Mouse (Mus musculus): ENCODE data around the gene Trpm8. TPM values are rescaled to one million over a fixed set of nuclear protein-coding genes. Genes with fewer than 3 reads are reported as not detected.

The Trpm8 gene
- polyA plus RNA-seq, 1 experiment = 0.02 TPM

- DNase-seq (ENCODE audit: extremely low spot score in 1 of 2, low spot score in 1 of 2) = no peak
Measured at GRCm38 (mm10) chr1:88339481-88339880, 62.0 kb downstream of the Trpm8 start.

DNA sequence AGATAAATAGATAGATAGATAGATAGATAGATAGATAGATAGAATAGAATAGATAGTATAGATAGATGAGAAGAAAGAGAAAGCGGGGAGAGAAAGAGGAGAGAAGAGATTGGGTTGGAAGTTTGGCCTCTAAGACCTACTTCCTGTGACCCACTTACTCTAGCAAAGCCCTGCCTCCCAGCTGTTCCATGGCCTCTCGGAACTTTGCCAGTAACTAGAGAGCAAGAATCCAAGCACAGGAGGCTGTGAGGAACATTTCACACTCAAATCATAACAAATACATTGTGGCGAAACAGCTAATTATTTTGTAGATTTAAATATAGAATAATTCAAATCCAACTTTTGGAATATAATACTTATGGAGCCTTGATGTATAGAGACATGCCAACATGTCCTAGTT is 65.2 kb downstream of the Trpm8 start:
- no peak for DNase-seq (ENCODE audit: extremely low spot score in 1 of 2, low spot score in 1 of 2)

- peak in 1 of 2 experiments; percentile 35 for DNase-seq (ENCODE audit: extremely low spot score in 1 of 2, low spot score in 1 of 2)
Measured at GRCm38 (mm10) chr1:88345580-88345979, 68.1 kb downstream of the Trpm8 start.

DNA sequence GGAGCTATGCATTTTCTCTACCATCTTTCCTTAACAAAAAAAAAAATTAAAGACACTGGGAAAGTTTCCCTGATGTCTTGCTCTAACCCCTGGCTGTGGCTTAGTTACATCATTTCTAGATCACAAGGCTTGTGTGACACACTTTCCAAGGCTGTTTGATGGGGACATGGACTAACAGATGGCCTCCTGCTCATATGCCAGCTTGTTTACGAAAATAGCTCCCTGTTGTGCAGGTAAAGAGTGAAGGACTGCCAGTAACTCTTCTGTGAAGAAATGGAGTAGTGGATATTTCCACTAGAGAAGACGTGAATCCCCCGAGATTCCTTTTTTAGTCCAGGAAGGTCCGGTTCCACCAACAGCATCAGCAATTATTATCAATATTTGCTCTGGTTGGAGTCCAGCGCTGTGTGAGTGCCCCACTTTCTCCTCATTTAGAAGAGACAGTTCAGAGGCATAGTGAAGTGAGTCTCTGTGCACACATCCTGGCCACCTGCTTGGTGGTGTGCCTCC is 71.1 kb downstream of the Trpm8 start:
- DNase-seq (ENCODE audit: extremely low spot score in 1 of 2, low spot score in 1 of 2) = no peak

DNA sequence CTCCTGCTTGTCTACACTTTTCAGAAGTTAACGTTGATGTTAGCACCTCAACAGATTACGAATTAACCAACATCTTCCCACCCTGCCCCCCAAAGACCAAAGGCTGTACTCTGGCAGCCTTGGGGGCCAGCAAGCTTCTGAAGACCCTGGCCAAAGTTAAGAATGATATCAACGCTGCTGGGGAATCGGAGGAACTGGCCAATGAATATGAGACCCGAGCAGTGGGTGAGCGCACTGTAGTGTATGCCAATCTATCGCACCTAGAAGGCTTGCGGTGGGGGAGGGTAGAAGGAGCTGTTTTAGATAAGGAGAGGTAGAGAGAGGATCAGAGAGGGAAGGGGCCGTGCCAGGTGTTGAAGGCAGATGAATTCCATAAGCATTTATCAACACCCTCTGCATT is 73.3 kb downstream of the Trpm8 start:
- DNase-seq (ENCODE audit: extremely low spot score in 1 of 2, low spot score in 1 of 2) = no peak

DNA sequence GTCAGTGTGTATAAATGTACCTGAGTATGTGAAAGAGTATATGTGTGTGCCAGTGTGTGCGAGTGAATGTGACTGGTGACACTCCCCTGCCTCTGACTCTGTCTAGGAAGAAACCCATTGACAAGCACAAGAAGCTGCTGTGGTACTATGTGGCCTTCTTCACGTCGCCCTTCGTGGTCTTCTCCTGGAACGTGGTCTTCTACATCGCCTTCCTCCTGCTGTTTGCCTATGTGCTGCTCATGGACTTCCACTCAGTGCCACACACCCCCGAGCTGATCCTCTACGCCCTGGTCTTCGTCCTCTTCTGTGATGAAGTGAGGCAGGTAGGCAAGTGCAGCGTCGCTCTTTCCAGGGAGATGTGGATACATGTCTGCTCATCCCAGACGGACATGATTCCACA is 77.6 kb downstream of the Trpm8 start:
- no peak for DNase-seq (ENCODE audit: extremely low spot score in 1 of 2, low spot score in 1 of 2)

GRCm38 (mm10) chr1:88355681-88356080 is 78.2 kb downstream of the Trpm8 start:
- no peak for DNase-seq (ENCODE audit: extremely low spot score in 1 of 2, low spot score in 1 of 2)

DNA sequence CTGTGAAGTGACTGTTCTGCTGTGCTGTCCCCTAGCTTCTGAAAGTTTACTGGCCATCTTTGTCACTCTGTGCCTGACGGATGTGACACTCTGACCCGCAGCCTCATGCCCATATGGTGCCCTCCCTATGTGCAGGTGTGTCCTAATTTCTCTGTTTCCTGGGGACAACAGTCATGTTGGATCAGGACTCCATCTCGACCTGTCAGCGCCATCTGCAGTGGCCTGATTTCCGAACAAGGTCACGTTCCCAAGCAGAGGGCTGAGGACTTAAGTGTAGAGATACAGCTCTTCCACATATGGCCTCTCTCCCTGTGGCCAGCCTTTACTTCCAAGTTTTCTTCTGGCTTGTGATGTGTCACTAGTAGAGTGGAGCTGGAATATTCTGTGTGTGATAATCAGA is 79.2 kb downstream of the Trpm8 start:
- DNase-seq (ENCODE audit: extremely low spot score in 1 of 2, low spot score in 1 of 2) = no peak

GRCm38 (mm10) chr1:88357458-88358090 is 80.1 kb downstream of the Trpm8 start:
- peak; percentile 14 to 91 for DNase-seq (ENCODE audit: extremely low spot score in 1 of 2, low spot score in 1 of 2)

DNA sequence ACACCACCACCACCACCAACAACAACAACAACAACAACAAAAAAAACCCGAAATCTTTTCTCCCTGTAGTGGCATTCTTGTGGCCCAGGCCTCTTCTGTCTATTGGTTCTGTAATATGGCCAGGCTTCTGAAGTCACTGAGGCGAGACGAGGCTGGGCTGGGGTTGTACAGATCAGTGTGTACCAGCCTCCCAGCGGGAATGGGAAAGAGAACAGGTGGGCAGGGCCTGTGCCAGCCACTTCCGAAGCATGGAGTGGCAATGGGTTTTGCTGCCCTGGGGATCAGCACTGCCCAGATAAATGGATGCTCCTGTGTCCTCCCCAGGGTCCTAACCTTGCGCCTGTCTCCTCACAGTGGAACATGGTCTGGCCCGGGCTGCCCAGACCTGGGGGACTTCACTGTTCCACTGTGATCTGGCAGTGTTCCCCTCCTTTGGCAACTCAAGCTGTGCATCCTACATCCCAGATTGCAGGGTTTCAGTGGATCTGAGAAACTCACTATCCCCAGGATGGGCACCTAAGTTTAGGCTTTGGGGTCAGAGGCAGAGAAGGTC is 80.7 kb downstream of the Trpm8 start:
- no peak for DNase-seq (ENCODE audit: extremely low spot score in 1 of 2, low spot score in 1 of 2)

DNA sequence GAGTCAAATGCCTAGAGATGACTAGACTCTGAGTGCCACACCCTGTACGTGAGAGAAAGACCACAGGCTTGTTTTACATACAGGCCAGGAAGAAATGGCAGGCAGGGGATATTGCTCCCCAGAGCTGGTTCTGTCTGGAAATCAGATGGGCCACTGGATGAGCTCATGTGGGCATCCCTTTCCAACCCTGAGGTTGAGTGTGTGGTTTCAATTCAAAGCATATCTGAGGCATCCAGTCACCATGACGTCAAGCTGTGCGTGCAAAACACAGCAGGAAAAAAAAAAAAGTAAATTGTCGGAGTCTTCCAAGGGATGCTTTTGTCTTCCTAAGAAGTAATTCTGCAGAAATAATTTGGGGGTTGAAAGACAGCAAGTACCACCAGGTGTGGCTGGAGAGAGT is 83.6 kb downstream of the Trpm8 start:
- no peak for DNase-seq (ENCODE audit: extremely low spot score in 1 of 2, low spot score in 1 of 2)

DNA sequence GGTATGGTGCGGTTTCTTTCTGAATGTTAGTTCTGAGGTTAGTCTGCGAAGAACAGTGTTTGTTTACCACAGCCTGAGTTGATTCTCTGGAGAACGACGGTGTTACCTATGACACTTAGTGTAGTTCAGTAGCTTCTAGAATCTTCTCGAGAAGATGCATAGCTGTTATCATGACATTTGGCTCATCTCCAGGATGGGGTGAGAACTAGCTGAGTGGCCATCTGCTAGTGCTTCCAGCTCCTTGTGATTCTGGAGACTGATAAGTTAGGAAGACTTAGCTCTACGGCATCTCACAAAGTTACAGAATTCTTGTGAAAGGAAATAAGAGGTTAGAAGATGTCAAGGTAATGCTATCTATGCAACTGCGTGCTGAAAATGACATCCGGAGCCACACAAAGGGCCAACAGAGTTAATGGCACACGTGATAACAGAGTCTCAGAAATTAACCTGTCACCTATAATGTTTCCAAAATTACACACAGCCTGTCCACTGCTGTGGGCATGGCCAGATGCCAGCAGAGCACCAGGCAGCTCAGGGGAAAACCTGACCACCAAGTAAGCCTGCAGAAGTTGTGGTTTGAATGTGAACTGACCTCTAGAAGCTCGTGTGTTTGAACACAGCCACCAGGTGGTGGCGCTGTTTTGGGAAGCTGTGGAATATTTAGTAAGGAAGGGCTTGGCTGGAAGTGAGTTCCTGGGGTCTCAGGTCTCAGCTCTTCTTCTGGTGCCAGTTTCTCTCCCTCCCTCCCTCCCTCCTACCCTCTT is 89.6 kb downstream of the Trpm8 start:
- DNase-seq (ENCODE audit: extremely low spot score in 1 of 2, low spot score in 1 of 2) = no peak

- DNase-seq (ENCODE audit: extremely low spot score in 1 of 2, low spot score in 1 of 2) = no peak
Measured at GRCm38 (mm10) chr1:88378446-88378845, 101.0 kb downstream of the Trpm8 start.

GRCm38 (mm10) chr1:88391632-88392031 is 114.2 kb downstream of the Trpm8 start:
- DNase-seq (ENCODE audit: extremely low spot score in 1 of 2, low spot score in 1 of 2) = no peak

DNA sequence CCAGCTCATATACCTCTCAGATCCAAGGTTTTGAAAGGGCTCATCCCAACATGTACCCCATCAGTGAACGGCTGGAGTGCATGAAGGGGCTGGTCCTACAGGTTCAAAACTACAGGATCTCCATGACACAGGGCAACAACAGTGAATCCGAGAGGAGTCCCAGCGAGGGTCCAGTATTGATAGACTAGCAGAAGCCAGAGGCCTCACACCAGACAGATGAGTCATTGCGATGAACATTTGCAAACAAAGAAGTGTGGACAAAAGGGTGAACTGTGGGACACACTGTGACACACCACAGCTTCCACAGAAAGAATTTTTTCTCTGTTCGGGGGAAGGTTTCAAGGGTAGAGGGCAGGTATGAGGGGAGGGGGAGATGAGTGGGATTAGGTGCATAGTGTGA is 115.9 kb downstream of the Trpm8 start:
- no peak for DNase-seq (ENCODE audit: extremely low spot score in 1 of 2, low spot score in 1 of 2)

GRCm38 (mm10) chr1:88403378-88403777 is 125.9 kb downstream of the Trpm8 start:
- peak in 1 of 2 experiments; percentile 33 for DNase-seq (ENCODE audit: extremely low spot score in 1 of 2, low spot score in 1 of 2)

DNA sequence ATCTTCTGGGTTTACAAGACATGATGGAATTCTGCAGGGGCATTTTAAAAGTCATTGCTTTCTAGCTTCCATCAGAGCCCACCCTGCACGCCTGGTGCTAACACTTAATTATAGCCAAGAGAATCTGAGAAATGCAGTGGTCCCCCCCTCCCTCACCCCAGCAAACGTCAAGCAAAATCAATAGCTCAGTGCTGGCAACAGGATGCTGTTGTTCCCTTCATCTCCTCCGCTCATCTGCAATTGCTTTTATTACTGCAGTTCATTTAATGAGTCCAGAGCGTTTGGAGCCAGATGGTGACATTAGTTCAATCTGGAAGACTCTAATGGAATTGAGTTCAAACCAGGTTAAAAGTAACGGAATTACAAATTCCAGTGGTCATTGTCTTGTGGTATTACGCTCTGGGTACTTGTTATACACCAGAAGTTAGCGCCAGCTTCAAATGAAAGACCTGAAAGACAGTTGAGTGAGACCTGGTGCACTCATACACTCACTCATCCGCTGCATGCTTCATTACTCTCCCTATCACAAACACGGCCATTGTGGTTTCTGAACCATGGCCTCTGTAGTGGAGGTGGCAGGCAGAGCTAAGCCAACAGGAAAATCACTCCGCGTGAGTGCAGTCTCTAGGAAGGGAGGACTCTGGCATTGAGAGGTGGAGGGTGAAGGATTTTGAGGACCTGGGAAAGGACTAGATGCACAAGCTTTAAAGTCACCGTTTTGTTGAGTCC is 128.8 kb downstream of the Trpm8 start:
- no peak for DNase-seq (ENCODE audit: extremely low spot score in 1 of 2, low spot score in 1 of 2)

DNA sequence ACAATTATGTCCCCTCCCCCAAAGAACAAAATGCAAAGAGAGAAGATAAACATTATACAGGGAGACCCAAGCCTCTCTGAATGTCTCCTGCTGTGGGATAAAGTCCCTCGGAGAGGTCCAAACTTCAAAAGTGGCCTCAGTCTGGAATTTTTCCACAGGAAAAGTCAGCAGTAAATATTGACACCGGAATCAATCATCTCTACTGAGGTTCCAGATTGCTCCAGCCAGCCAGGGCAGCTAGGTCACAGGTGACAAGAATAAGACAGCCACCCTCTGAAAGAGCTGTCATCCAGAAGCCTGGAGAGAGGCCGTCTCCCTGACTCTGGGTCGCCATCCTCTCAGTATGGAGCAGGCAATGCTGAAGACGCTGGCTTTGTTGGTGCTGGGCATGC is 129.3 kb downstream of the Trpm8 start, which contains the start of gene Spp2:
Gene Spp2, plus strand, starts transcription at position 155 of the 392 bp plus-strand sequence.
- no peak for DNase-seq (ENCODE audit: extremely low spot score in 1 of 2, low spot score in 1 of 2)

DNA sequence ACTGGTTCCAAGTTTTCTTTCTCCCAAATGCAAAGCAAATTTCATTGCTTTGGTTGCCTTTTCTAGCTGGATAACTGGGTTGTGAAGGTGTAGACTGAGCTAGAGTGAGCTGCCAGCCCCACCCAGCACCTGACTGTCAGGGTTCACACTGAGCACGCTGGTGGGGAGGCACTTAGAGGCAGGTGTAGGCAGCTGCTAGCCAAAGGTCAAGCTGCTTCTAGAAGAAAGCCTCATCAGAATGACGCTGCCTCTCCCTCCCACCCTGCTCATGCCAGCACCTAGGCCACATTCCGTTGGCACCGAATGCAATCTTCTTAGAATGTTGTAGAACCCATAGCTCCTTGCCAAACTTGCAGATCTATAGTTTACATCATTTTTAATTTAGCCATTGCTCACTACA is 130.9 kb downstream of the Trpm8 start:
- no peak for DNase-seq (ENCODE audit: extremely low spot score in 1 of 2, low spot score in 1 of 2)

DNA sequence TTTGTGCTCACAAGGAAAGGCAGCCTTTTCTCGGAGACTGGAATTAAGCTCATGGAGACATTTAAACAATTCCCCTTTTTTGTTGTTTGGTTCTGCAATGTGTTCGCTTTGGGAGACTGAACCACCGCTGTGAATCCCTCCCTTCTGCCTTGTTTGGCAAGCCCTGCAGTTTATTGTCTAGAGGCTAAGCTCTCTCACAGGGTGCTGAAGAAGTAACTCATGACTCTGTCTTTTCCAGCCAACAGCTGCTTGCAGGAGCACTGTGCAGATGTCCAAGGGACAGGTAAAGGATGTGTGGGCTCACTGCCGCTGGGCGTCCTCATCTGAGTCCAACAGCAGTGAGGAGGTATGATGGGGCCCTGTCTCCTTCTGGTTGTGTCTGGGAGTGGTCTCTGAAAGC is 134.6 kb downstream of the Trpm8 start:
- no peak for DNase-seq (ENCODE audit: extremely low spot score in 1 of 2, low spot score in 1 of 2)

GRCm38 (mm10) chr1:88418943-88419342 is 141.5 kb downstream of the Trpm8 start:
- no peak for DNase-seq (ENCODE audit: extremely low spot score in 1 of 2, low spot score in 1 of 2)
